Mouse (Mus musculus) spleen, adult 2 months (tissue): ENCODE results near the gene Stard3.

Experiments
- CTCF ChIP-seq: fragments of 200-500 bp; IDR thresholded peaks from 2 replicates; pipeline ENCODE4 v1.5.1; 2011; ENCODE audit warnings: mild to moderate bottlenecking, inconsistent platforms; ENCODE audit not compliant: insufficient read depth, insufficient read length, insufficient replicate concordance; ENCODE audit errors: extremely low read depth
- POLR2A ChIP-seq: fragments of 200-500 bp; IDR thresholded peaks from 2 replicates; pipeline ENCODE4 v1.6.1; 2011; ENCODE audit warnings: low read depth, low read length, inconsistent platforms

DNA sequence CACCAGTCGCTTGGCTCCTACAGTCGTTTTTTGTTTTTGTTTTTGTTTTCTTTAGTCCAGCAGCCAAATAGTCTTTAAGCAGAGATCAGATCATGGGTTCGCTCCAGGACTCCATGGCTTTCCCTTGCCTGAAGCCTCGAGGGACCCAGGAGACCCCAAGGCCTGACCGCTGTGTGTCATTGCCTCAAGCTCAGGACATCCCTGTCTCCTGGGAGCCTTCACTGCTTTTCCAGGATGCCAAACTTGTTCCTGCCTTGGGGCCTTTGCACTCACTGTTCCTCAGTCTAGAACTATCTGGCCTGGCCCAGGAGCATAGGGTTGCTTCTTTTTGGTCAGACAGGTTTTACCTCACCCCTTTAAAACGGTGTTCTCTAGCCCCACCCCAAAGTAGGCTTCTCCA is 48.5 kb downstream of the Stard3 start:
- TF ChIP-seq CTCF, result no peak
- no peak for TF ChIP-seq POLR2A
